Mouse (Mus musculus) liver, adult 2 months (tissue): ENCODE measurements around the gene Vamp4.

ENCODE experiments used
- CTCF ChIP-seq: fragments of 200-500 bp; IDR thresholded peaks from 2 replicates; pipeline ENCODE4 v1.5.1; 2011; ENCODE audit warnings: low read depth, low read length, control low read depth
- POLR2A ChIP-seq: fragments of 200-500 bp; IDR thresholded peaks from 2 replicates; pipeline ENCODE4 v1.6.1; 2011; ENCODE audit warnings: low read length, control low read depth; ENCODE audit not compliant: insufficient read depth; ENCODE audit errors: extremely low read depth

DNA sequence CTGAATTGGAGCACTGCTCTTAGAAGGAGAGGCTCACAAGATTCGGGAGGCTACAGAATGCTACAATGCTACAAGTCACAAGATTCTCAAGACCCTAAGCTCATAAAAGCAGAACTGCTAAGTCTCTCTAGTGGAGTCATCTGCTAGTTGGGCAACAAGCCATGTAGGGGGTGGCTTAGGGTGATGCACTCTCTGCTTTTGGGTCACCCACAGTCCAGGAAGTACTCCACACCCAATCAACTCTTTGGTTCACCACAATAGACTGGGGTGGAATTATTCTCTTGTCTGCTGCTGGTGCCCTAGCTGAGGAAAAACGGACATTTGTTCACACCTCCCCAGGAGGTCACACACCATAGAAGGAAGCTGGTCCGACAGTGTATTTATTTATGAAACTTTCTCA lies 5.3 kb upstream of the Vamp4 start:
- TF ChIP-seq CTCF: no peak
- no peak for TF ChIP-seq POLR2A
